Mouse (Mus musculus) embryonic facial prominence, embryonic 14.5 days (tissue): ENCODE data around the gene Syngr2. TPM values are rescaled to one million over a fixed set of nuclear protein-coding genes. Genes with fewer than 3 reads are reported as not detected.

Experiments used
- ATAC-seq: fragments of 200-750 bp; cut with Nextera tagmentation; 2 replicates; pipeline ENCODE4 v1.8.0; 2017; ENCODE audit warnings: low read depth, moderate number of reproducible peaks, moderate TSS enrichment
- DNase-seq: peaks from one replicate; pipeline ENCODE4 v3.0.0-alpha.2; 2015; ENCODE audit warnings: low spot score
- H3K27ac ChIP-seq: fragments of 300-500 bp; sonication (generic); replicated peaks from 2 replicates; pipeline ENCODE4 v1.5.1; 2014; ENCODE audit warnings: low read depth, mild to moderate bottlenecking, low read length, moderate library complexity
- H3K27me3 ChIP-seq: fragments of 300-500 bp; sonication (generic); replicated peaks from 2 replicates; pipeline ENCODE4 v1.6.1; 2014; ENCODE audit warnings: low read length; ENCODE audit not compliant: control insufficient read depth, insufficient read depth
- H3K36me3 ChIP-seq: fragments of 300-500 bp; sonication (generic); 2 replicates; pipeline ENCODE4 v1.6.1; 2014; ENCODE audit warnings: low read length, mixed read lengths; ENCODE audit not compliant: control insufficient read depth, insufficient read depth
- H3K4me1 ChIP-seq: fragments of 300-500 bp; sonication (generic); 2 replicates; pipeline ENCODE4 v1.6.1; 2014; ENCODE audit warnings: antibody characterized with exemption, low read length; ENCODE audit not compliant: control insufficient read depth, insufficient read depth
- H3K4me2 ChIP-seq: fragments of 300-500 bp; sonication (generic); 2 replicates; pipeline ENCODE4 v1.6.1; 2014; ENCODE audit warnings: low read depth, mild to moderate bottlenecking, low read length, moderate library complexity, mixed read lengths
- H3K4me3 ChIP-seq: fragments of 300-500 bp; sonication (generic); 2 replicates; pipeline ENCODE4 v1.5.1; 2014; ENCODE audit warnings: low read depth, mild to moderate bottlenecking, low read length
- H3K9ac ChIP-seq: fragments of 300-500 bp; sonication (generic); 2 replicates; pipeline ENCODE4 v1.6.1; 2014; ENCODE audit warnings: low read depth, mild to moderate bottlenecking, low read length, moderate library complexity, mixed read lengths
- H3K9me3 ChIP-seq: fragments of 300-500 bp; sonication (generic); 2 replicates; pipeline ENCODE4 v1.6.1; 2016; ENCODE audit warnings: low read length; ENCODE audit not compliant: control insufficient read depth
- WGBS: fragments of 180-500 bp; shearing (Covaris S2); extraction: QIAGEN DNeasy Blood & Tissue Kit; methylation state at CpG from one replicate; pipeline ENCODE4 v1.1.7; 2014; 5-methylcytosine and 5-hydroxymethylcytosine counted together
- polyA plus RNA-seq: library from polyadenylated mRNA; unstranded; fragments of >200 nt; fragmentation: Nextera tagmentation; extraction: Ambion mirVana; gene quantifications from 2 replicates; pipeline ENCODE4 v1.2.1, GENCODE M21; 2014

The Syngr2 gene
- polyA plus RNA-seq, 1 experiment from 2014 or later, result 78.6 TPM

DNA sequence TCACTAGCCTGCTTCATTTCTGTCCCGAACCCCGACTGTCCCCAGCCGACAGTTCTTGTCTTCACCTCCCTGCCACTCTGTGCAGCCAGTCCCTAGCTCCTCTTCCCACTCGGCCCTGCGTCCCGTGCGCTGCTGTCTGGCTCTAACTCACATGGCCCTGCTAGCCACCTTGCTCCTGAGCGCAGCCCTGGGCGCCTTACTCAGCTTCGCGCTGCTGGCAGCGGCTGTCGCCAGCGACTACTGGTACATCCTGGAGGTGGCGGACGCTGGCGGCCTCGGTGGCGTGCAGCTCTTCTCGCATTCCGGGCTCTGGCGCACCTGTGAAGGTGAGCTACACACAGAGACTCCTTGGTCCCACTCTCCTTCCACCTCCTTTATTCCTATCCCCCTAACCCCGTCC is 51.1 kb downstream of the Syngr2 start, which contains the start of gene Tmem235:
TSS of gene Tmem235 (plus strand) at position 152 of the 400 bp plus-strand sequence.
- H3K27ac ChIP-seq, result no peak within 1 kb of the TSS
- peaks cover 8% of the 10 kb centered on the region; the same call in 1 of the 2 replicates for H3K4me1 ChIP-seq
- no peak for ATAC-seq
- peak within 1 kb of the TSS; percentile 31; the same call in 1 of the 2 replicates for H3K9ac ChIP-seq
- H3K4me3 ChIP-seq, result peak within 1 kb of the TSS; percentile 5; the same call in 1 of the 2 replicates
- H3K9me3 ChIP-seq, result no peaks in the 10 kb centered on the region
- peaks cover 39% of the 10 kb centered on the region for H3K27me3 ChIP-seq
- 3% methylated on average over 23 of the region's 23 CpGs for WGBS
- DNase-seq, result no peak
- peak within 1 kb of the TSS; percentile 31 for H3K4me2 ChIP-seq
- H3K36me3 ChIP-seq, result peaks cover 20% of the 10 kb centered on the region

DNA sequence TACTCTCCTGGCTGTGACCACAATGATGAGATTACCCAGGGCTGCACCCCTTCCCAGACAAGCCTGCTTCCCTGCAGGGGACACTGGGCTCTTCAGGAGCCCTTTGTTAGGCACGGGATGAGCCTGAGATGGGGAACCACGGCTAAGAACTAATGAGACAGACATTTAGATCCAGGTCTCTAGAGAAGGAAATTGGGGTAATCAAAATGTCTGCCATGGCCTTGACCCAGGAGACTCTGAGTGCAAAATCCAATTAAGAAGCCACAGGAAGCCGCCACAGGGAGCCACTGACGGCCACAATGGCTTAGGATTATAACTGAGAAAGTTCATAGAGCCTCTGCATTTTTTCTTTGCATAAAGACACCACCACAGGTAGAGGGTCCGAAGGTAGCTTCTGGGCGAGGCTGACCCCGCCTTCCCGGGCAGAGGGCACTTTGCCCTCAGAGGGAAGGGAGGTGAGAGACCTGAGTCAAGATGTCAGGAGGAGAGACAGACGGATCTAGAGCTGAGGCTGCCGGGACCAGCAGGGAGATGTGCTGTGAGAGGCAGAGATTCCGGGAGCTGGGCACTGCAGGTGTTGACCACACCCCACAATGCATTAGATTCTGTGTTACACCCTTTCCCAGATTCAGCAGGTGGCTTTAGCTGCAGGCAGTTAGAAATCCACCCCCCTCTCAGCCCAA is 53.8 kb downstream of the Syngr2 start:
- DNase-seq (no peak), ATAC-seq (no peak)
- Histone ChIP-seq H3K27ac (no peak overlapping the region), H3K9ac (no peak overlapping the region), H3K4me3 (no peak overlapping the region), H3K27me3 (peaks cover 39% of the 10 kb centered on the region), H3K36me3 (no peaks in the 10 kb centered on the region), H3K4me2 (no peak overlapping the region), H3K4me1 (peaks cover 8% of the 10 kb centered on the region; the same call in 1 of the 2 replicates), H3K9me3 (no peaks in the 10 kb centered on the region)
- WGBS, result 18% methylated on average over 11 of the region's 11 CpGs

Other genes starting within 250 kb of the Syngr2 start
- 15.2 and 16.3 TPM in 2 replicates for gene Tnrc6c, start 155.4 kb upstream of the Syngr2 start, polyA plus RNA-seq
- gene Tmc8, start 27.6 kb upstream of the Syngr2 start, polyA plus RNA-seq, result 1.1 and 1.3 TPM in 2 replicates
- gene Tmc6, start 27.5 kb upstream of the Syngr2 start, polyA plus RNA-seq, result 16.5 and 17.6 TPM in 2 replicates
- gene 6030468B19Rik, start 12.0 kb upstream of the Syngr2 start, polyA plus RNA-seq, result not detected in 2 replicates
- 0.25 and 0.86 TPM in 2 replicates for gene Gm20708, start within 50 bp of the Syngr2 start, polyA plus RNA-seq
- gene Afmid, start 16.3 kb downstream of the Syngr2 start, polyA plus RNA-seq, result 4.5 and 5.5 TPM in 2 replicates
- gene Tk1, start 16.4 kb downstream of the Syngr2 start, polyA plus RNA-seq, result 108 and 119 TPM in 2 replicates
- gene Birc5, start 39.6 kb downstream of the Syngr2 start, polyA plus RNA-seq, result 229 and 265 TPM in 2 replicates
- gene Tmem235, start 51.1 kb downstream of the Syngr2 start, polyA plus RNA-seq, result not detected in 2 replicates
- 3.7 and 4.2 TPM in 2 replicates for gene Tha1, start 63.8 kb downstream of the Syngr2 start, polyA plus RNA-seq
- 6.8 and 8.3 TPM in 2 replicates for gene Socs3, start 160.4 kb downstream of the Syngr2 start, polyA plus RNA-seq
- 31.0 and 34.7 TPM in 2 replicates for gene Pgs1, start 176.6 kb downstream of the Syngr2 start, polyA plus RNA-seq